Mouse (Mus musculus) ES-E14 (cell line): Measurements from ENCODE around the gene Actb. TPM values are rescaled to one million over a fixed set of nuclear protein-coding genes. Genes with fewer than 3 reads are reported as not detected.

Source experiments
- DNase-seq: peaks from one replicate; pipeline ENCODE4 v3.0.0-alpha.2; 2013; ENCODE audit warnings: low read depth, low spot score
- H3K27ac ChIP-seq: 2 replicates; pipeline ENCODE4 v1.5.1; 2012; ENCODE audit warnings: low read depth, mild to moderate bottlenecking, low read length, moderate library complexity, mixed read lengths; ENCODE audit not compliant: poor library complexity, insufficient read depth, severe bottlenecking
- H3K36me3 ChIP-seq: 2 replicates; pipeline ENCODE4 v1.6.1; 2012; ENCODE audit warnings: mild to moderate bottlenecking, low read length, moderate library complexity, mixed read lengths; ENCODE audit not compliant: control insufficient read depth, poor library complexity, insufficient read depth, severe bottlenecking
- H3K4me1 ChIP-seq, 2 experiments: fragments of 150-350 bp in 1 of 2; sonication (generic) in 1 of 2; 2 replicates each; pipeline ENCODE4 v1.6.1; 2012; ENCODE audit warnings: low read length in 2 of 2, mild to moderate bottlenecking in 1 of 2, mixed read lengths in 1 of 2; ENCODE audit not compliant: control insufficient read depth in 2 of 2, insufficient read depth in 2 of 2, poor library complexity in 1 of 2
- H3K4me3 ChIP-seq, 2 experiments: fragments of 150-350 bp in 1 of 2; sonication (generic) in 1 of 2; 2 replicates each; pipeline ENCODE4 v1.5.1; 2012; ENCODE audit warnings: low read length in 2 of 2, low read depth in 1 of 2, mild to moderate bottlenecking in 1 of 2, mixed read lengths in 1 of 2; ENCODE audit not compliant: insufficient read depth in 1 of 2, poor library complexity in 1 of 2, severe bottlenecking in 1 of 2
- H3K9ac ChIP-seq: 2 replicates; pipeline ENCODE4 v1.6.1; 2012; ENCODE audit warnings: low read depth, mild to moderate bottlenecking, low read length, mixed read lengths; ENCODE audit not compliant: poor library complexity, insufficient read depth, severe bottlenecking
- H3K9me3 ChIP-seq: fragments of 150-350 bp; sonication (generic); 2 replicates; pipeline ENCODE4 v1.6.1; 2012; ENCODE audit warnings: low read depth, mild to moderate bottlenecking, low read length; ENCODE audit not compliant: control insufficient read depth, insufficient read depth
- CHD2 ChIP-seq: IDR thresholded peaks from 2 replicates; pipeline ENCODE4 v1.6.1; 2014; ENCODE audit warnings: mild to moderate bottlenecking, low read depth, low read length, inconsistent platforms
- HCFC1 ChIP-seq: IDR thresholded peaks from 2 replicates; pipeline ENCODE4 v1.6.1; 2012; ENCODE audit warnings: low read length, inconsistent platforms, borderline replicate concordance; ENCODE audit not compliant: insufficient read depth
- MAFK ChIP-seq: IDR thresholded peaks from 2 replicates; pipeline ENCODE4 v1.6.1; 2014; ENCODE audit warnings: mild to moderate bottlenecking, low read depth, low read length, inconsistent platforms; ENCODE audit not compliant: insufficient read depth
- ZC3H11A ChIP-seq: IDR thresholded peaks from 2 replicates; pipeline ENCODE4 v1.6.1; 2012; ENCODE audit warnings: low read depth, mild to moderate bottlenecking, inconsistent platforms, low read length, borderline replicate concordance
- ZNF384 ChIP-seq: IDR thresholded peaks from 2 replicates; pipeline ENCODE4 v1.6.1; 2012; ENCODE audit warnings: low read depth, low read length, inconsistent platforms
- in situ Hi-C, 2 experiments: fragments of 600-800 bp; cut with MboI; formaldehyde crosslinking; loops; one replicate each; pipeline ENCODE4 v1.15.1; 2025; ENCODE audit warnings: low sequenced_read_pairs in 2 of 2, inconsistent platforms in 1 of 2; ENCODE audit not compliant: unreplicated experiment in 2 of 2
- total RNA-seq: library from RNA; depleted of rRNA; stranded (reverse); fragments of 300-350 nt; gene quantifications from 2 replicates; pipeline ENCODE4 v1.2.3, GENCODE M21; 2012

The Actb gene
- total RNA-seq, 1 experiment = 4,692 TPM

DNA sequence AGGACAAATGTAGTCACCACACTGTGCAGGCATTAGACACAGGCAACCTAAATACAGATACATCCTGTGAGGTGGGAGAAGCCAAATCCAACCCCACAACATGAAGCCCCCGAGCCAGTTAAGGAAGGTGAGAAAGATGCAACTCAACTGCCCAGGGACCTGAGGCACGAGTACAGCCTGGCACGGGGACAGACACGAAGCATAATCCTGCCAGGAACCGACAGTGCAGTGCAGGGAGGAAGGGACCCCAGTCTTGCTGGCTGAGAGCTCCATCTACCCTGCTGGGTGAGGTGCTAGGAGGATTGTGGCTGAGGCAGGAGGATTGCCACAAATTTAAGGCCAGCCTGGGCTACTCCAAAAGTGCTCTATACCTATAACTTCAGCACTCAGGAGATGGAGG, 29.7 kb downstream of the Actb start:
- TF ChIP-seq ZNF384 (no peak), HCFC1 (no peak), ZC3H11A (no peak), CHD2 (no peak), MAFK (no peak)
- no peak overlapping the region for H3K27ac ChIP-seq
- no peak overlapping the region for H3K9ac ChIP-seq
- H3K4me1 ChIP-seq = peaks cover 0 to 9% of the 10 kb centered on the region in 2 experiments; a peak in 2 of 4 replicates
- H3K36me3 ChIP-seq = peaks cover 53% of the 10 kb centered on the region
- in situ Hi-C loops = no loop called here
- no peak overlapping the region for H3K4me3 ChIP-seq
- DNase-seq = no peak
- no peaks in the 10 kb centered on the region for H3K9me3 ChIP-seq

DNA sequence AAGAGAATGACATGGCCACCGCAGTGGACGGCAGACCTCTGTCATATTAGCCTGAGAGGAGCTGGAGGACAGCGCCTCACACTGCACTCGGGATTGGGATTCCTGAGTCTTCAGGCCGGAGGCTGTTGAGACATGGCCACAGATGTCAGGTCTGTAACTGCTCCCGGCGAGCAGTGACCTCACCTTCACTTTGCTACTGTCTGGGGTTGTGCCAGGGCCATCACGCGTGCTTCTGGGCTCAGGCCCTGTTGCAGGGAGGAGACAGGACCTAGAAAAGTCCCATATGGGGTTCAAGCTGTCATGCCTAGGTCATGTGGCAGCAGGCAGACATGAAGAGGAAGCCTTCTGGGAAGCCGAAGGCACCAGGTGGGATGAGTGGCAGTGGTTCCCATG, 31.0 kb downstream of the Actb start:
- no peak for TF ChIP-seq ZC3H11A
- TF ChIP-seq CHD2 = no peak
- no peak for TF ChIP-seq MAFK
- no peak for TF ChIP-seq ZNF384
- TF ChIP-seq HCFC1 = no peak
- H3K9ac ChIP-seq = no peak overlapping the region
- in situ Hi-C loops = no loop called here
- 0 out of 4 replicates have a peak, but pooled peaks cover 0 to 3% of the 10 kb centered on the region in 2 experiments for H3K4me1 ChIP-seq
- H3K4me3 ChIP-seq = no peak overlapping the region
- H3K9me3 ChIP-seq = no peaks in the 10 kb centered on the region
- no peak for DNase-seq
- peaks cover 61% of the 10 kb centered on the region for H3K36me3 ChIP-seq
- no peak overlapping the region for H3K27ac ChIP-seq

DNA sequence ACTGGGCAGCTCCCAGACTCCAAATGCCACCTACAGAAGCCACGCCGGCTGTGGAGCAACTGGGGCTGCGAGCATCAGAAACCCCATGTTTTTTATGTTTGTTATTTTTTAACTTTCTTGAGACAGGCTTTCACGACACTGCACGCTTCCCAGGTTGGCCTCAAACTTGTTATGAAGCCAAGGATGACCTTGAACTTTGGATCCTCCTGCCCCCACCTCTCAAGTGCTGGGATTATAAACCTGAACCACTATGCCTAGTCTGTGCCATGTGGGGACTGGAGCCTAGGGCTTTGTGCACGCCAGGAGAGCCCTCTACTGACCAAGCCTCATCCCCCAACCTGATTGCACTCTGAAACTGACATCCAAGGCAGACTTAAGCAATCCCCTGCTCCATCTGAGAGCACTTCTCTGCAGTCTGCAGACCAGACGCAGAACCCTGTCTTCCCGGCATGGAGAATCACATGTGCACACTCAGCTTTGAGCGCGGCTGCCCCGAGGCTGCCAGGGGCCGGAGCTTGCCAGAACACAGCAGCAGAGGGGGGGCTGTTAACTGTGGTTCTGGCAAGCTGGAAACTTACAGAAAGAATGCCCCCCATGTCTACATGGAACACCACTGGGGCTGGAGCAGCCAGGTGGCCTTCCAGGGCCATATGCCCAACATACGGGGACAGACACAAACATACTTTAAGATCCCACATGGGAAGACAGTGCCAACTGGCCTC, 31.6 kb downstream of the Actb start:
- no peak overlapping the region for H3K9ac ChIP-seq
- no peak for DNase-seq
- no peak for TF ChIP-seq MAFK
- TF ChIP-seq ZC3H11A = no peak
- no peak overlapping the region for H3K4me3 ChIP-seq
- H3K9me3 ChIP-seq = no peaks in the 10 kb centered on the region
- in situ Hi-C loops = no loop called here
- 0 out of 4 replicates have a peak, but pooled peaks cover 0 to 3% of the 10 kb centered on the region in 2 experiments for H3K4me1 ChIP-seq
- H3K27ac ChIP-seq = no peak overlapping the region
- H3K36me3 ChIP-seq = peaks cover 55% of the 10 kb centered on the region

DNA sequence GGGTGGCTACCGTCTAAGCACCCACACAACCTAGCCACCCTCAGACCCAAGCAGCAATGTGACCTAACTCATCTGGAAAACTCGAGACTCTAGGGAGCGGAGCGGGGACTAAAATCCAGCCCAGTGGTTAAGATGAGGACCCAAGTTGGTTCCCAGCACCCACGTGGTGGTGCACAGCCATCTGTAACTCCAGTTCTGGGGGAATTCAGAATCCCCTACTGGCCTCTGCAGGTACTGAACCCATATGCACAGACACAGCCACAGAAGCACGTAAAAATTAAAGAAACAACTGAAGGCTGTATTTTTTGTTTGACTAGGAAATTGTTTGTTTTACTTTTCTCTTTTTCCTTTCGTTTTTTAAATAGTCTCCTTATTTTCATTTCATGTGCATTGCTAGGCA, 32.8 kb downstream of the Actb start:
- in situ Hi-C loops = no loop called here
- no peak overlapping the region for H3K4me3 ChIP-seq
- H3K9ac ChIP-seq = no peak overlapping the region
- H3K36me3 ChIP-seq = peaks cover 53% of the 10 kb centered on the region
- H3K27ac ChIP-seq = no peak overlapping the region
- no peaks in the 10 kb centered on the region for H3K4me1 ChIP-seq
- DNase-seq = no peak
- TF ChIP-seq CHD2 = no peak
- TF ChIP-seq ZC3H11A = no peak
- TF ChIP-seq HCFC1 = no peak
- no peak for TF ChIP-seq MAFK
- no peak for TF ChIP-seq ZNF384
- no peaks in the 10 kb centered on the region for H3K9me3 ChIP-seq

DNA sequence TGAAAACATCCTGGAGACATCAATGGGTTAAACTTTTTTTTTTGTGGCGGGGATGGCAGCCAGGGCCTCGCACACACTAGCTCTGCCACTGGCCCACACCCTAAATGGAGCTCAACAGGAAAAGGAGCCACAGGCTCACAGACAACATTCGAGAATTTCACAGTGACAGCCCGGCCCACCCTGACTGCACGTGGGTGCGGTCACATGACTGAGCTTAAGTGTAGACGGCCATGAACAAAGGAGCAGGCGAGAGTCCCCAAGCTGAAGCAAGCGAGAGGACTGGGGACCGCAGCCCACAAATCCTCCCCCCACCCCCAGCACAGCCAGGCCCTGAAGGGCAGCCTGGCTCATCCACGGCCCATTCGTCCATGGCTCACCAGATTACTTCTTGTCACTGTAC, 34.8 kb downstream of the Actb start:
- no peak overlapping the region for H3K9ac ChIP-seq
- no peak overlapping the region for H3K4me3 ChIP-seq
- H3K9me3 ChIP-seq = no peaks in the 10 kb centered on the region
- no peak for TF ChIP-seq ZC3H11A
- TF ChIP-seq HCFC1 = no peak
- no peak for TF ChIP-seq ZNF384
- no peak for TF ChIP-seq CHD2
- no peak for TF ChIP-seq MAFK
- no peaks in the 10 kb centered on the region for H3K4me1 ChIP-seq
- no peak overlapping the region for H3K27ac ChIP-seq
- DNase-seq = no peak
- in situ Hi-C loops = no loop called here
- peaks cover 41% of the 10 kb centered on the region for H3K36me3 ChIP-seq
